11 mouse cellular contexts compared by ENCODE assay signal in genomic region chr7:4128860-4129259, GRCm38 (mm10). TPM values are rescaled to one million over a fixed set of nuclear protein-coding genes. Genes with fewer than 3 reads are reported as not detected.
DNase-seq lines count a peak whose midpoint lies in the region; ATAC-seq and TF ChIP-seq lines count a peak whose summit lies in the region.
"Had no signal": no experiment of that assay in that cellular context is flagged by ENCODE, and none has a peak within 500 bp of the region (broad histone marks: within the 10 kb centered on the region; RNA-seq: fewer than 3 reads in every experiment).

No protein-coding gene starts in this region.

- no peak overlapping the region for H3K27ac ChIP-seq in forebrain, postnatal 0 days (ENCODE audit: low read depth, low read length)
- H3K27ac ChIP-seq in forebrain, embryonic 10.5 days, result no peak overlapping the region
- peak overlapping the region; percentile 61 for H3K27ac ChIP-seq in neural tube, embryonic 13.5 days (replicated peaks)
- peak overlapping the region; percentile 48 for H3K27ac ChIP-seq in small intestine, adult 2 months (ENCODE audit: insufficient read depth, low read depth, low read length)
- H3K27ac ChIP-seq: macrophage had no signal

- H3K4me1 ChIP-seq in forebrain, postnatal 0 days (ENCODE audit: insufficient read depth), result peaks cover 7% of the 10 kb centered on the region
- peaks cover 36% of the 10 kb centered on the region for H3K4me1 ChIP-seq in forebrain, embryonic 10.5 days
- peaks cover 66% of the 10 kb centered on the region for H3K4me1 ChIP-seq in neural tube, embryonic 13.5 days (replicated peaks)
- H3K4me1 ChIP-seq in small intestine, adult 2 months (ENCODE audit: control insufficient read depth, insufficient read depth, insufficient read length, low read length), result peaks cover 16% of the 10 kb centered on the region

- no peak overlapping the region for H3K4me2 ChIP-seq in forebrain, postnatal 0 days (ENCODE audit: low read depth)
- no peak overlapping the region for H3K4me2 ChIP-seq in neural tube, embryonic 13.5 days

- H3K4me3 ChIP-seq in forebrain, postnatal 0 days (ENCODE audit: low read depth, low read length), result no peak overlapping the region
- no peak overlapping the region for H3K4me3 ChIP-seq in forebrain, embryonic 10.5 days
- no peak overlapping the region for H3K4me3 ChIP-seq in neural tube, embryonic 13.5 days
- H3K4me3 ChIP-seq in small intestine, adult 2 months (ENCODE audit: low read depth, low read length), result no peak overlapping the region

- 58% methylated on average over 6 of the region's 6 CpGs for WGBS in forebrain, postnatal 0 days
- 80% methylated on average over 6 of the region's 6 CpGs for WGBS in forebrain, embryonic 10.5 days
- WGBS in neural tube, embryonic 13.5 days, result 68% methylated on average over 6 of the region's 6 CpGs
- WGBS in small intestine, adult 2 months, result 12% methylated on average over 6 of the region's 6 CpGs

- no peak for DNase-seq in forebrain, postnatal 0 days
- DNase-seq in forebrain, embryonic 10.5 days (ENCODE audit: extremely low spot score, low spot score), result no peak
- DNase-seq in neural tube, embryonic 10.5 days (ENCODE audit: extremely low spot score, low spot score), result no peak
- peak; percentile 70 for DNase-seq in heart, postnatal 4 days
- no peak for DNase-seq in embryo, embryonic 10 days (ENCODE audit: low spot score)
- DNase-seq in thymus, postnatal 14 days, result no peak
- DNase-seq: thymus, adult 2 months had no signal

- no peaks in the 10 kb centered on the region for H3K9me3 ChIP-seq in forebrain, postnatal 0 days (ENCODE audit: low read length)
- no peaks in the 10 kb centered on the region for H3K9me3 ChIP-seq in forebrain, embryonic 10.5 days
- no peaks in the 10 kb centered on the region for H3K9me3 ChIP-seq in neural tube, embryonic 13.5 days

- peaks cover 47% of the 10 kb centered on the region for H3K36me3 ChIP-seq in forebrain, postnatal 0 days (ENCODE audit: insufficient read depth)
- H3K36me3 ChIP-seq in forebrain, embryonic 10.5 days (replicated peaks), result peaks cover 78% of the 10 kb centered on the region
- H3K36me3 ChIP-seq in neural tube, embryonic 13.5 days, result peaks cover 50% of the 10 kb centered on the region
- H3K36me3 ChIP-seq in small intestine, adult 2 months (ENCODE audit: control insufficient read depth, insufficient read depth, low read length), result no peaks in the 10 kb centered on the region

- no peaks in the 10 kb centered on the region for H3K27me3 ChIP-seq in forebrain, postnatal 0 days (ENCODE audit: insufficient read depth, low read length)
- no peaks in the 10 kb centered on the region for H3K27me3 ChIP-seq in forebrain, embryonic 10.5 days (ENCODE audit: poor library complexity, severe bottlenecking)
- no peaks in the 10 kb centered on the region for H3K27me3 ChIP-seq in neural tube, embryonic 13.5 days
- H3K27me3 ChIP-seq in small intestine, adult 2 months (ENCODE audit: control insufficient read depth, insufficient read depth, low read length), result no peaks in the 10 kb centered on the region
- H3K27me3 ChIP-seq: CH12.LX had no signal

- TF ChIP-seq CTCF in forebrain, postnatal 0 days (IDR thresholded peaks at IDR 0.05; ENCODE audit: low read depth), result no peak
- TF ChIP-seq CTCF in small intestine, adult 2 months (IDR thresholded peaks at IDR 0.05; ENCODE audit: extremely low read depth, insufficient read length, insufficient replicate concordance, low read depth, low read length), result no peak

- ATAC-seq in forebrain, postnatal 0 days, result no peak
- no peak for ATAC-seq in neural tube, embryonic 13.5 days (ENCODE audit: low read depth)

- peak overlapping the region; percentile 22; the same call in 1 of the 2 replicates for H3K9ac ChIP-seq in forebrain, postnatal 0 days
- 0 out of 2 replicates have a peak overlapping the region, but pooled peaks have one; percentile 3 for H3K9ac ChIP-seq in neural tube, embryonic 13.5 days

- TF ChIP-seq POLR2A in small intestine, adult 2 months (IDR thresholded peaks at IDR 0.05; ENCODE audit: low read depth, low read length), result no peak

RNA-seq across cellular contexts. Expression of gene Leng8, which starts 8.0 kb away (rescaled TPM):
- total RNA-seq in forebrain, postnatal 0 days (2014; rRNA removed), result 124 and 174 TPM in 2 replicates
- 20.5 and 35.8 TPM in 2 replicates for polyA plus RNA-seq in forebrain, postnatal 0 days (2015; fragmentation: Nextera tagmentation; extraction: Ambion mirVana)
- polyA plus RNA-seq in forebrain, embryonic 10.5 days (2016; fragmentation: Nextera tagmentation; extraction: Ambion mirVana), result 60.6 and 61.5 TPM in 2 replicates
- polyA plus RNA-seq in neural tube, embryonic 13.5 days (2015; fragmentation: Nextera tagmentation; extraction: Ambion mirVana), result 78.0 and 79.6 TPM in 2 replicates
- 10 to 100 TPM; 63.7 to 77.8 TPM for total RNA-seq in heart, postnatal 4 days (2021)
- 272 and 372 TPM in 2 replicates for polyA plus RNA-seq in small intestine, adult 2 months (2012; rRNA removed)

RNA-seq across cellular contexts. Expression of gene Ttyh1, which starts 9.7 kb away (rescaled TPM):
- 180 and 204 TPM in 2 replicates for total RNA-seq in forebrain, postnatal 0 days (2014; rRNA removed)
- polyA plus RNA-seq in forebrain, postnatal 0 days (2015; fragmentation: Nextera tagmentation; extraction: Ambion mirVana), result 90.0 and 160 TPM in 2 replicates
- polyA plus RNA-seq in forebrain, embryonic 10.5 days (2016; fragmentation: Nextera tagmentation; extraction: Ambion mirVana), result 32.6 and 33.0 TPM in 2 replicates
- 137 and 141 TPM in 2 replicates for polyA plus RNA-seq in neural tube, embryonic 13.5 days (2015; fragmentation: Nextera tagmentation; extraction: Ambion mirVana)
- 1 to 10 TPM; 1.1 to 2.1 TPM for total RNA-seq in heart, postnatal 4 days (2021)
- polyA plus RNA-seq in small intestine, adult 2 months (2012; rRNA removed), result 21.5 and 23.4 TPM in 2 replicates

RNA-seq across cellular contexts. Expression of gene Leng9, which starts 21.3 kb away (rescaled TPM):
- 5.1 and 5.5 TPM in 2 replicates for total RNA-seq in forebrain, postnatal 0 days (2014; rRNA removed)
- 4.4 and 4.8 TPM in 2 replicates for polyA plus RNA-seq in forebrain, postnatal 0 days (2015; fragmentation: Nextera tagmentation; extraction: Ambion mirVana)
- 1.7 and 1.8 TPM in 2 replicates for polyA plus RNA-seq in forebrain, embryonic 10.5 days (2016; fragmentation: Nextera tagmentation; extraction: Ambion mirVana)
- 4.6 TPM in 2 replicates for polyA plus RNA-seq in neural tube, embryonic 13.5 days (2015; fragmentation: Nextera tagmentation; extraction: Ambion mirVana)
- total RNA-seq in heart, postnatal 4 days (2021), result 1 to 10 TPM; 2.1 to 3.0 TPM
- polyA plus RNA-seq in small intestine, adult 2 months (2012; rRNA removed), result 24.5 and 92.5 TPM in 2 replicates

RNA-seq across cellular contexts. Expression of gene Cdc42ep5, which starts 35.8 kb away (rescaled TPM):
- 3.5 and 4.0 TPM in 2 replicates for total RNA-seq in forebrain, postnatal 0 days (2014; rRNA removed)
- 6.7 and 6.9 TPM in 2 replicates for polyA plus RNA-seq in forebrain, postnatal 0 days (2015; fragmentation: Nextera tagmentation; extraction: Ambion mirVana)
- polyA plus RNA-seq in forebrain, embryonic 10.5 days (2016; fragmentation: Nextera tagmentation; extraction: Ambion mirVana), result 18.3 and 22.1 TPM in 2 replicates
- 8.6 and 8.9 TPM in 2 replicates for polyA plus RNA-seq in neural tube, embryonic 13.5 days (2015; fragmentation: Nextera tagmentation; extraction: Ambion mirVana)
- total RNA-seq in heart, postnatal 4 days (2021), result 10 to 100 TPM; 13.6 to 14.0 TPM
- 252 and 655 TPM in 2 replicates for polyA plus RNA-seq in small intestine, adult 2 months (2012; rRNA removed)
- polyA plus RNA-seq: macrophage had no signal

Comparison
In these comparisons a context has a peak if more than half of its experiments do, and no peak if none do; other contexts are left out.
1. H3K27ac ChIP-seq: peak in neural tube, embryonic 13.5 days (single experiment) and small intestine, adult 2 months (single experiment); none in forebrain, postnatal 0 days (single experiment) and forebrain, embryonic 10.5 days (single experiment).